Mouse (Mus musculus) lung, embryonic 15.5 days (tissue): ENCODE data around the gene Slc7a8. TPM values are rescaled to one million over a fixed set of nuclear protein-coding genes. Genes with fewer than 3 reads are reported as not detected.

Experiments used
- ATAC-seq: fragments of 200-750 bp; cut with Nextera tagmentation; 2 replicates; pipeline ENCODE4 v1.8.0; 2017; ENCODE audit warnings: moderate number of reproducible peaks, borderline replicate concordance; ENCODE audit not compliant: low FRiP score, low TSS enrichment; ENCODE audit errors: extremely low read depth
- H3K27ac ChIP-seq: fragments of 300-500 bp; sonication (generic); 2 replicates; pipeline ENCODE4 v1.5.1; 2015; ENCODE audit warnings: moderate library complexity, mild to moderate bottlenecking, inconsistent platforms
- H3K27me3 ChIP-seq: fragments of 300-500 bp; sonication (generic); 2 replicates; pipeline ENCODE4 v1.6.1; 2015; ENCODE audit warnings: inconsistent platforms
- H3K36me3 ChIP-seq: fragments of 300-500 bp; sonication (generic); 2 replicates; pipeline ENCODE4 v1.6.1; 2015; ENCODE audit warnings: inconsistent platforms
- H3K4me1 ChIP-seq: fragments of 300-500 bp; sonication (generic); 2 replicates; pipeline ENCODE4 v1.6.1; 2015; ENCODE audit warnings: inconsistent platforms
- H3K4me2 ChIP-seq: fragments of 300-500 bp; sonication (generic); 2 replicates; pipeline ENCODE4 v1.6.1; 2015; ENCODE audit warnings: inconsistent platforms, mild to moderate bottlenecking, moderate library complexity
- H3K4me3 ChIP-seq: fragments of 300-500 bp; sonication (generic); 2 replicates; pipeline ENCODE4 v1.5.1; 2015; ENCODE audit warnings: mild to moderate bottlenecking, inconsistent platforms
- H3K9ac ChIP-seq: fragments of 300-500 bp; sonication (generic); 2 replicates; pipeline ENCODE4 v1.6.1; 2015; ENCODE audit warnings: inconsistent platforms
- H3K9me3 ChIP-seq: fragments of 300-500 bp; sonication (generic); 2 replicates; pipeline ENCODE4 v1.6.1; 2016; ENCODE audit warnings: inconsistent platforms
- WGBS: fragments of 180-500 bp; shearing (Covaris S2); methylation state at CpG from one replicate; pipeline ENCODE4 v1.1.7; 2015; 5-methylcytosine and 5-hydroxymethylcytosine counted together
- polyA plus RNA-seq: library from polyadenylated mRNA; unstranded; fragments of >200 nt; fragmentation: Nextera tagmentation; extraction: Ambion mirVana; gene quantifications from 2 replicates; pipeline ENCODE4 v1.2.1, GENCODE M21; 2015

Slc7a8 gene
- polyA plus RNA-seq, 1 experiment from 2014 or later, result 1.8 TPM

DNA sequence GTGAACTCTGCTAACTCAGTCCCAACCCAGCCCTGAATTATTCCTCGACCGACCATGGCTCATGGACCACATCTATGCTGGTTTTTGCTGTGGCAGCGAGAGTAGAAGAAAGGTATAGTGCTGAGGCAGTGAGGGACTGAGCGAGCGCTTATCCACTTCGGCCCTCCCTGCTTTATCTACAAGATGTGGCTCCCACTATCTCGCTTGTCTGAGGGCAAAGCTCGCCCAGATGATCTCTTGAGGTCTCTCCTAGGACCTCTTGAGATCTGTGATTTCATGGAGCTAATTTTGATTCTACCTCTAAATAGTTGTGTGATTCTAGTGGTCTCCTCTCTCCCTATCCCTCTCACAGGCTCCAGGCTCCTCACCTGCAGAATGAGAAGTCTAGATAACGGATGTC is 72.7 kb downstream of the Slc7a8 start:
- no peak for ATAC-seq
- Histone ChIP-seq H3K9me3 (no peaks in the 10 kb centered on the region), H3K4me2 (no peak overlapping the region), H3K27ac (no peak overlapping the region), H3K27me3 (no peaks in the 10 kb centered on the region; the same call in 1 of the 2 replicates), H3K36me3 (no peaks in the 10 kb centered on the region), H3K4me1 (no peaks in the 10 kb centered on the region; the same call in 1 of the 2 replicates), H3K4me3 (no peak overlapping the region), H3K9ac (no peak overlapping the region)
- 71% methylated on average over 9 of the region's 9 CpGs for WGBS

GRCm38 (mm10) chr14:54706589-54707320 is 75.0 kb downstream of the Slc7a8 start:
- no peak overlapping the region for H3K4me2 ChIP-seq
- H3K9me3 ChIP-seq, result no peaks in the 10 kb centered on the region
- no peak overlapping the region for H3K9ac ChIP-seq
- no peaks in the 10 kb centered on the region for H3K36me3 ChIP-seq
- no peak overlapping the region for H3K27ac ChIP-seq
- no peak for ATAC-seq
- H3K4me1 ChIP-seq, result no peaks in the 10 kb centered on the region
- 50% methylated on average over 15 of the region's 17 CpGs for WGBS
- H3K27me3 ChIP-seq, result peaks cover 3% of the 10 kb centered on the region; the same call in 1 of the 2 replicates
- H3K4me3 ChIP-seq, result no peak overlapping the region

- Histone ChIP-seq H3K4me2 (no peak overlapping the region), H3K36me3 (no peaks in the 10 kb centered on the region), H3K9me3 (no peaks in the 10 kb centered on the region), H3K4me3 (no peak overlapping the region), H3K27me3 (peaks cover 3% of the 10 kb centered on the region; the same call in 1 of the 2 replicates), H3K9ac (no peak overlapping the region), H3K4me1 (no peaks in the 10 kb centered on the region), H3K27ac (no peak overlapping the region)
- 20% methylated on average over 5 of the region's 5 CpGs for WGBS
- ATAC-seq, result no peak; the same call in 1 of the 2 replicates
These were observed 75.9 kb downstream of the Slc7a8 start for GRCm38 (mm10) chr14:54705844-54706243.

DNA sequence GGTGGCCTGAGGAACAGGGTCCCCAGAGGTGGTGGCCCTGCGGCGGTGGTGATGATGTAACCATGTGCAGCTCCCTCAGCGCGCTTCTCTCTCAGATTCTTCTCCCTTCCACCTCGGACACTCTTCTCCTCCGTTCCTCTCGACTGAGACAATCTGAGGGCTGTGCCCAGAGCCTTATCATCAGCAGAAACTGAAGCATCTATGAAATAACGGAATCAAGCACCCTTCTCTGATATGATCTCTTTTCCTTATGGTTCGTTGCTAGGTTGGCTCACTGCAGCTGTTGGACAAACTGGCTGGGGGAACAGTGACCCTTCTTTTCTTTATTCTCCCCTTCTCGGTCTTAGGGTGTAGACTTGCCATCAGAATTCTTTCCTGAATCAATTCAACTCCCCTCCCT is 78.5 kb downstream of the Slc7a8 start:
- H3K4me1 ChIP-seq, result no peaks in the 10 kb centered on the region
- no peak overlapping the region for H3K9ac ChIP-seq
- no peaks in the 10 kb centered on the region for H3K9me3 ChIP-seq
- no peak overlapping the region for H3K27ac ChIP-seq
- WGBS, result 47% methylated on average over 10 of the region's 10 CpGs
- H3K4me2 ChIP-seq, result no peak overlapping the region
- H3K36me3 ChIP-seq, result no peaks in the 10 kb centered on the region
- peaks cover 3% of the 10 kb centered on the region; the same call in 1 of the 2 replicates for H3K27me3 ChIP-seq
- H3K4me3 ChIP-seq, result no peak overlapping the region
- ATAC-seq, result no peak

- Histone ChIP-seq H3K4me2 (no peak overlapping the region), H3K9ac (no peak overlapping the region), H3K36me3 (no peaks in the 10 kb centered on the region), H3K9me3 (no peaks in the 10 kb centered on the region), H3K27ac (no peak overlapping the region), H3K27me3 (peaks cover 3% of the 10 kb centered on the region; the same call in 1 of the 2 replicates), H3K4me1 (no peaks in the 10 kb centered on the region), H3K4me3 (no peak overlapping the region)
- ATAC-seq, result 0 out of 2 replicates have a peak, but pooled peaks have one; percentile 24
- 2% methylated on average over 6 of the region's 6 CpGs for WGBS
These were observed 80.4 kb downstream of the Slc7a8 start for GRCm38 (mm10) chr14:54701298-54701697.

GRCm38 (mm10) chr14:54699586-54699985 is 82.2 kb downstream of the Slc7a8 start:
- H3K27ac ChIP-seq, result no peak overlapping the region
- ATAC-seq, result no peak
- H3K9ac ChIP-seq, result no peak overlapping the region
- no peak overlapping the region for H3K4me3 ChIP-seq
- H3K4me1 ChIP-seq, result no peaks in the 10 kb centered on the region
- 35% methylated on average over 3 of the region's 3 CpGs for WGBS
- H3K9me3 ChIP-seq, result no peaks in the 10 kb centered on the region
- H3K4me2 ChIP-seq, result no peak overlapping the region
- no peaks in the 10 kb centered on the region for H3K36me3 ChIP-seq
- 0 out of 2 replicates have a peak, but pooled peaks cover 3% of the 10 kb centered on the region for H3K27me3 ChIP-seq

GRCm38 (mm10) chr14:54698733-54699132 is 83.0 kb downstream of the Slc7a8 start, which contains the start of gene Gm29776:
Gene Gm29776, minus strand, starts transcription at chr14:54698833.
- H3K9ac ChIP-seq, result no peak within 1 kb of the TSS
- no peak within 1 kb of the TSS for H3K4me2 ChIP-seq
- WGBS, result 32% methylated on average over 4 of the region's 4 CpGs
- peaks cover 1% of the 10 kb centered on the region; the same call in 1 of the 2 replicates for H3K36me3 ChIP-seq
- H3K9me3 ChIP-seq, result no peaks in the 10 kb centered on the region
- 0 out of 2 replicates have a peak, but pooled peaks cover 3% of the 10 kb centered on the region for H3K27me3 ChIP-seq
- ATAC-seq, result no peak
- H3K4me1 ChIP-seq, result no peaks in the 10 kb centered on the region
- H3K4me3 ChIP-seq, result no peak within 1 kb of the TSS
- H3K27ac ChIP-seq, result no peak within 1 kb of the TSS

DNA sequence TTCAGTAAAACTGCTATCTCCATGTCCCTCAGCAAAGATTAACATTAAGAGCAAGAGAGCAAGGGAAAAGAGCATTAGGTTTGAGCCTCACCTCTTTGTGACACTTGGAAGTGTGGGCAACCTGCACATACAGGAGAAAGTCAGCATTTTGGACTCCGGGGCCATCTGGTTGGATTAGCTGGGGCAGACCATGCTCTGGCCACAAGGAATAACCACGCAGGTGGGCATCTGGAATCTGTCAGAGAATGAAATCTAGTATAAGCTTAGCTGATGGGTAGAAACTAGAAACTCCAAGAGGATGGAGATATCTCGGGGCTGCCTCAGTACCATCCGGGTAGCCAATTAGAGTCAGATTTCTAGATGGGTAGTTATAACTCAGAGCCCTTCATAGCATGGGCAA is 85.0 kb downstream of the Slc7a8 start:
- WGBS, result 86% methylated on average over 4 of the region's 4 CpGs
- no peak for ATAC-seq

DNA sequence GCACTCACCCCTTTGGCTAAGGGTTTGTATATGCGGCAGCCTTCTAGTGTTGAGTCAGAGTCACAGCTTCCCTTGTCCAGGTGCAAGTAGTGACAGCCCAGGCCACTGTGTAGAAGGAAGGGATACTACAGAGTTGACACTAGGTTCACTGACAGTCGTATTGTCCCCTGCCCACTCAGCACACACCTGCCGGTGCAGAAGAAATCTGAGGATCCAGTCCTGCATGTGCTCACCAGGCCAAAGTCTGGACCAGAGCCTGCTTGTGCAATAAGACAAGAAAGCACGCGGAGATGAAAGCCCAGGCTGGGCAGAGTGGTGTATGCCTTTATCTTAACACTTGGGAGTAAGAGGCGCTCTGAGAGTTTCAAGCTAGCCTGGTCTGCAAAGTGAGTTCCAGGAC is 86.7 kb downstream of the Slc7a8 start:
- Histone ChIP-seq H3K27me3 (no peaks in the 10 kb centered on the region), H3K9me3 (no peaks in the 10 kb centered on the region), H3K9ac (no peak overlapping the region), H3K4me2 (no peak overlapping the region), H3K4me3 (no peak overlapping the region), H3K27ac (no peak overlapping the region), H3K36me3 (peaks cover 24% of the 10 kb centered on the region; the same call in 1 of the 2 replicates), H3K4me1 (no peaks in the 10 kb centered on the region)
- 55% methylated on average over 6 of the region's 6 CpGs for WGBS
- ATAC-seq, result no peak

More for the DNA sequence above, 85.0 kb downstream of the Slc7a8 start:
- H3K4me1 ChIP-seq, result no peaks in the 10 kb centered on the region
- no peak overlapping the region for H3K9ac ChIP-seq
- H3K27ac ChIP-seq, result no peak overlapping the region
- H3K9me3 ChIP-seq, result no peaks in the 10 kb centered on the region
- no peak overlapping the region for H3K4me2 ChIP-seq
- H3K4me3 ChIP-seq, result no peak overlapping the region
- H3K36me3 ChIP-seq, result peaks cover 14% of the 10 kb centered on the region; the same call in 1 of the 2 replicates
- H3K27me3 ChIP-seq, result no peaks in the 10 kb centered on the region

DNA sequence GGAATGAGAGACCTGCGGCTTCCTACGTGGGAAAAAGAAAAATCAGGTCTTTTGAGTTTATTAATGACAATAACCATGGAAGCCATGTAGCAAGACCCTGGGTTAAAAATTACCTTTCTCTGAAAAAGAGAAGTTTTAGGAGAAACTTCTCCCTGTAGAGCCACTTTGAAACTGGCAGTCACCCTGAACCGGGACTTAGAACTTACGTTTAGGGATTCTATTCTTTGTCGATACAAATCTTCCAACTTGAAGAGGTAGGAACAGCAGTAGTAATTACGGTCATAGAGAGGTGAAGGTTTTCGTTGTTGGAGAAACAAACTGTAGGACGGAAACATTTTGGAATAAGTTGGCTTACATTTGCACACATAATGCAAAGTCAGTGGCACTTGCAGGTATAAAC is 94.5 kb downstream of the Slc7a8 start:
- H3K4me1 ChIP-seq, result peaks cover 20% of the 10 kb centered on the region

GRCm38 (mm10) chr14:54686522-54687143 is 95.1 kb downstream of the Slc7a8 start, which contains the start of gene Acin1:
Gene Acin1, minus strand, starts transcription at chr14:54686931.
- peaks cover 37% of the 10 kb centered on the region for H3K36me3 ChIP-seq
- no peaks in the 10 kb centered on the region for H3K27me3 ChIP-seq
- peak within 1 kb of the TSS; percentile 97 for H3K27ac ChIP-seq
- peak; percentile 98 for ATAC-seq
- H3K9ac ChIP-seq, result peak within 1 kb of the TSS; percentile 98
- H3K4me1 ChIP-seq, result peaks cover 20% of the 10 kb centered on the region
- H3K4me3 ChIP-seq, result peak within 1 kb of the TSS; percentile 95
- H3K4me2 ChIP-seq, result peak within 1 kb of the TSS; percentile 64
- no peaks in the 10 kb centered on the region for H3K9me3 ChIP-seq
- under 1% methylated on average over 44 of the region's 44 CpGs for WGBS

More for the DNA sequence above, 94.5 kb downstream of the Slc7a8 start:
- Histone ChIP-seq H3K4me3 (peak overlapping the region; percentile 95), H3K4me2 (peak overlapping the region; percentile 53), H3K27me3 (no peaks in the 10 kb centered on the region), H3K36me3 (peaks cover 31% of the 10 kb centered on the region), H3K27ac (peak overlapping the region; percentile 97), H3K9ac (peak overlapping the region; percentile 91), H3K9me3 (no peaks in the 10 kb centered on the region)
- WGBS, result 2% methylated on average over 8 of the region's 8 CpGs
- ATAC-seq, result no peak

DNA sequence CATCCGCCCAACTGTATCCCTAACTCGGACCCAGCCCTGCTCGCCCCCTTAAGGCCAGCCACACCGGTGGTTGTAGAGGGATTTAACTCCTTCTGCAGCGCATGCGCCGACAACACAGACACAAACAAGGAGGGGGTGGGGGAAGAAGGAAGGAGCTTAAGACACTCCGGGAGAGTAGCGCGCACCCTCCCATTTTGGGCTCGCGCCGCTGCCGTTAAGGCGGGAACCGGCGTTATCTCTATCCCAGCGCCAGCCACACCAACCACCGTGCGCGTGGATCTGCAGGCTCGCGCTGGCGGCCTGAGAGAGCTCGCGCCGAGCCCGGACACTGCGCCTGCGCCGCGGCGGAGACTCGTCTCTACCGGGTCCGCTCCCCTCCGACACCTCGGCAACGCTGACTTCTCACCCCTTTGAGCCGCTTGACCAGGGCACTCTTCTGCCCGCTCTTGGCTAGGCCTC is 95.7 kb downstream of the Slc7a8 start, which contains the start of gene 1700123O20Rik:
TSS of gene 1700123O20Rik (plus strand) at position 154 of the 459 bp plus-strand sequence.
- WGBS, result under 1% methylated on average over 41 of the region's 41 CpGs
- peak within 1 kb of the TSS; percentile 98 for H3K9ac ChIP-seq
- peaks cover 20% of the 10 kb centered on the region for H3K4me1 ChIP-seq
- peak within 1 kb of the TSS; percentile 95 for H3K4me3 ChIP-seq
- H3K27me3 ChIP-seq, result no peaks in the 10 kb centered on the region
- peaks cover 37% of the 10 kb centered on the region for H3K36me3 ChIP-seq
- H3K9me3 ChIP-seq, result no peaks in the 10 kb centered on the region
- H3K4me2 ChIP-seq, result peak within 1 kb of the TSS; percentile 64
- H3K27ac ChIP-seq, result peak within 1 kb of the TSS; percentile 97
- peak; percentile 83 for ATAC-seq
